In the genomic region with DNA sequence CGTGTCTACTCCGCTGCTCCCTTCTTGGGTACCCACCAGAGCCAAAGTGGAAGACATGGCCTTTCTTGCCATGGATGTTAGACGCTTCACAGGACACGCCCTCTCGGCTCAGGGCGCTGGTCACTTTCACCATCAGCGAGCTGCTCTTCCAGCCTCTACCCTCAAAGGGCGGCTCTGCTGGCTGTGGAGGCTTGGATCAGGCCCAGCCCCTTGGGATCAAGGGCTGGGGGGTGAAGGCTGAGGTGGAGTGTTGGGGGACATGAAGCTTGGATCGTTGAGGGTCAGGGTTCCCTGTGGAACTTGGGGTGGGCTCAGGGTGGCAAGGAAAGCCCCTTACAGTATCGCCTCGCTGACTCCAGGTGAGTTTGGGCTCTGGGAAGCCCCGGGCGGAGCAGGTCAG, we compare ENCODE assay signal across 30 mouse cellular contexts. TPM values are rescaled to one million over a fixed set of nuclear protein-coding genes. Genes with fewer than 3 reads are reported as not detected.
"Had no signal": no experiment of that assay in that cellular context is flagged by ENCODE, and none has a peak within 500 bp of the region (broad histone marks: within the 10 kb centered on the region; RNA-seq: fewer than 3 reads in every experiment).

No protein-coding gene starts in this region.

- H3K4me2 ChIP-seq: hindbrain, embryonic 13.5 days; intestine, embryonic 15.5 days; limb, embryonic 12.5 days; liver, embryonic 11.5 days; liver, embryonic 13.5 days; liver, embryonic 15.5 days had no signal

- H3K36me3 ChIP-seq: hindbrain, embryonic 13.5 days; liver, embryonic 13.5 days; liver, embryonic 15.5 days had no signal

- H3K9me3 ChIP-seq: hindbrain, embryonic 13.5 days; intestine, embryonic 15.5 days; limb, embryonic 10.5 days; limb, embryonic 12.5 days; liver, embryonic 13.5 days; liver, embryonic 15.5 days had no signal

- H3K4me1 ChIP-seq: hindbrain, embryonic 13.5 days; limb, embryonic 10.5 days; liver, embryonic 15.5 days had no signal

- H3K4me3 ChIP-seq: hindbrain, embryonic 13.5 days; intestine, embryonic 15.5 days; layer of hippocampus, adult 2 months; left cerebral cortex, adult 2 months; limb, embryonic 10.5 days; limb, embryonic 12.5 days; liver, embryonic 13.5 days; liver, embryonic 15.5 days had no signal

- ATAC-seq: hindbrain, embryonic 16.5 days; inflammation-experienced regulatory T-cells, adult 6 months; intestine, embryonic 15.5 days; intestine, postnatal 0 days; liver, postnatal 0 days had no signal

- H3K27ac ChIP-seq: hindbrain, embryonic 13.5 days; intestine, embryonic 15.5 days; layer of hippocampus, adult 2 months; left cerebral cortex, adult 2 months; limb, embryonic 10.5 days; limb, embryonic 12.5 days; liver, embryonic 13.5 days; liver, embryonic 15.5 days had no signal

- H3K9ac ChIP-seq: hindbrain, embryonic 13.5 days; intestine, embryonic 15.5 days; limb, embryonic 12.5 days; liver, embryonic 13.5 days; liver, embryonic 15.5 days; liver, postnatal 0 days had no signal

- H3K27me3 ChIP-seq: hindbrain, embryonic 13.5 days; intestine, embryonic 15.5 days; limb, embryonic 12.5 days had no signal

- DNase-seq: gastrocnemius, postnatal 14 days; gastrocnemius, postnatal 36 days; heart, adult 18-20 months; kidney, adult 18-20 months; kidney, adult 8-10 months; kidney, postnatal 10 days; kidney, postnatal 25 days; kidney, postnatal 4 days; liver; liver, embryonic 13.5 days; liver, postnatal 0 days; lung, adult 2 months had no signal

RNA-seq across cellular contexts. Expression of gene Cblc, which starts 38.0 kb away (rescaled TPM):
- total RNA-seq: gastrocnemius, adult 18-20 months; gastrocnemius, postnatal 14 days; gastrocnemius, postnatal 36 days; hematopoietic stem cell, adult 5-6 weeks; layer of hippocampus, adult 2 months; layer of hippocampus, postnatal 10 days; layer of hippocampus, postnatal 25 days; left cerebral cortex, adult 2 months; left cerebral cortex, postnatal 14 days; left cerebral cortex, postnatal 36 days had no signal
- polyA plus RNA-seq: heart, embryonic 14.5 days; hindbrain, embryonic 13.5 days had no signal
